Mouse (Mus musculus) hindbrain, embryonic 11.5 days (tissue): ENCODE measurements around the gene Slc6a2. TPM values are rescaled to one million over a fixed set of nuclear protein-coding genes. Genes with fewer than 3 reads are reported as not detected.

ENCODE experiments used
- ATAC-seq: fragments of 200-750 bp; cut with Nextera tagmentation; 2 replicates; pipeline ENCODE4 v1.8.0; 2017; ENCODE audit warnings: mild to moderate bottlenecking, moderate TSS enrichment, moderate library complexity; ENCODE audit not compliant: low FRiP score
- DNase-seq: peaks from one replicate; pipeline ENCODE4 v3.0.0-alpha.2; 2015; ENCODE audit warnings: low spot score
- H3K27ac ChIP-seq: fragments of 300-500 bp; sonication (generic); 2 replicates; pipeline ENCODE4 v1.5.1; 2014; ENCODE audit warnings: mild to moderate bottlenecking, low read depth, low read length
- H3K27me3 ChIP-seq: fragments of 300-500 bp; sonication (generic); 2 replicates; pipeline ENCODE4 v1.6.1; 2014; ENCODE audit warnings: mild to moderate bottlenecking, low read length, moderate library complexity, mixed read lengths; ENCODE audit not compliant: control insufficient read depth, insufficient read depth
- H3K36me3 ChIP-seq: fragments of 300-500 bp; sonication (generic); 2 replicates; pipeline ENCODE4 v1.6.1; 2014; ENCODE audit warnings: mild to moderate bottlenecking, low read length, moderate library complexity, mixed read lengths; ENCODE audit not compliant: control insufficient read depth, insufficient read depth
- H3K4me1 ChIP-seq: fragments of 300-500 bp; sonication (generic); replicated peaks from 2 replicates; pipeline ENCODE4 v1.6.1; 2014; ENCODE audit warnings: low read length, mixed read lengths; ENCODE audit not compliant: control insufficient read depth, insufficient read depth
- H3K4me2 ChIP-seq: fragments of 300-500 bp; sonication (generic); replicated peaks from 2 replicates; pipeline ENCODE4 v1.6.1; 2014; ENCODE audit warnings: mild to moderate bottlenecking, low read depth, low read length
- H3K4me3 ChIP-seq: fragments of 300-500 bp; sonication (generic); 2 replicates; pipeline ENCODE4 v1.5.1; 2014; ENCODE audit warnings: low read depth, low read length
- H3K9ac ChIP-seq: fragments of 300-500 bp; sonication (generic); 2 replicates; pipeline ENCODE4 v1.6.1; 2014; ENCODE audit warnings: low read depth, low read length
- H3K9me3 ChIP-seq: fragments of 300-500 bp; sonication (generic); 2 replicates; pipeline ENCODE4 v1.6.1; 2016; ENCODE audit warnings: low read length; ENCODE audit not compliant: control insufficient read depth
- WGBS: fragments of 180-500 bp; shearing (Covaris S2); extraction: QIAGEN DNeasy Blood & Tissue Kit; methylation state at CpG from one replicate; pipeline ENCODE4 v1.1.7; 2014; 5-methylcytosine and 5-hydroxymethylcytosine counted together
- polyA plus RNA-seq: library from polyadenylated mRNA; unstranded; fragments of >200 nt; fragmentation: Nextera tagmentation; extraction: Ambion mirVana; gene quantifications from 2 replicates; pipeline ENCODE4 v1.2.1, GENCODE M21; 2014

Gene Slc6a2
- polyA plus RNA-seq, 1 experiment from 2014 or later, result 0.19 TPM

- no peak for ATAC-seq
These were observed 38.7 kb downstream of the Slc6a2 start for GRCm38 (mm10) chr8:92998600-92998999.

GRCm38 (mm10) chr8:93010286-93010685, 50.4 kb downstream of the Slc6a2 start:
- ATAC-seq (no peak), DNase-seq (peak; percentile 85)
- H3K4me2 ChIP-seq, result no peak overlapping the region
- no peaks in the 10 kb centered on the region for H3K36me3 ChIP-seq
- no peaks in the 10 kb centered on the region for H3K9me3 ChIP-seq
- 32% methylated on average over 5 of the region's 5 CpGs for WGBS
- H3K4me1 ChIP-seq, result no peaks in the 10 kb centered on the region
- no peak overlapping the region for H3K4me3 ChIP-seq
- no peak overlapping the region for H3K27ac ChIP-seq
- H3K9ac ChIP-seq, result no peak overlapping the region
- H3K27me3 ChIP-seq, result no peaks in the 10 kb centered on the region

More at GRCm38 (mm10) chr8:92998600-92998999, 38.7 kb downstream of the Slc6a2 start:
- WGBS, result 42% methylated on average over 2 of the region's 2 CpGs
- H3K27me3 ChIP-seq, result no peaks in the 10 kb centered on the region
- H3K27ac ChIP-seq, result no peak overlapping the region
- no peak overlapping the region for H3K9ac ChIP-seq
- H3K4me3 ChIP-seq, result no peak overlapping the region
- DNase-seq, result peak; percentile 82
- H3K9me3 ChIP-seq, result no peaks in the 10 kb centered on the region
- H3K4me2 ChIP-seq, result no peak overlapping the region
- H3K36me3 ChIP-seq, result no peaks in the 10 kb centered on the region
- no peaks in the 10 kb centered on the region for H3K4me1 ChIP-seq

GRCm38 (mm10) chr8:93011439-93011838, 51.6 kb downstream of the Slc6a2 start:
- Histone ChIP-seq H3K4me1 (no peaks in the 10 kb centered on the region), H3K27me3 (no peaks in the 10 kb centered on the region), H3K9me3 (no peaks in the 10 kb centered on the region), H3K36me3 (no peaks in the 10 kb centered on the region), H3K4me3 (no peak overlapping the region), H3K27ac (no peak overlapping the region), H3K4me2 (no peak overlapping the region), H3K9ac (no peak overlapping the region)
- DNase-seq (peak; percentile 96), ATAC-seq (peak; percentile 72; the same call in 1 of the 2 replicates)
- WGBS, result 13% methylated on average over 9 of the region's 9 CpGs

GRCm38 (mm10) chr8:93012226-93012625, 52.3 kb downstream of the Slc6a2 start:
- no peaks in the 10 kb centered on the region for H3K9me3 ChIP-seq
- H3K27ac ChIP-seq, result no peak overlapping the region
- H3K36me3 ChIP-seq, result no peaks in the 10 kb centered on the region
- DNase-seq (peak; percentile 32), ATAC-seq (no peak)
- no peaks in the 10 kb centered on the region for H3K4me1 ChIP-seq
- no peak overlapping the region for H3K9ac ChIP-seq
- H3K27me3 ChIP-seq, result no peaks in the 10 kb centered on the region
- 75% methylated on average over 6 of the region's 6 CpGs for WGBS
- no peak overlapping the region for H3K4me2 ChIP-seq
- no peak overlapping the region for H3K4me3 ChIP-seq

- Histone ChIP-seq H3K27me3 (no peaks in the 10 kb centered on the region), H3K36me3 (no peaks in the 10 kb centered on the region), H3K9me3 (no peaks in the 10 kb centered on the region), H3K4me3 (no peak overlapping the region), H3K4me2 (no peak overlapping the region), H3K4me1 (no peaks in the 10 kb centered on the region), H3K9ac (no peak overlapping the region), H3K27ac (no peak overlapping the region)
- ATAC-seq (no peak), DNase-seq (no peak)
- WGBS, result 83% methylated on average over 4 of the region's 4 CpGs
These were observed 54.4 kb downstream of the Slc6a2 start for GRCm38 (mm10) chr8:93014300-93014699.

- no peaks in the 10 kb centered on the region for H3K4me1 ChIP-seq
- H3K9me3 ChIP-seq, result no peaks in the 10 kb centered on the region
- no peaks in the 10 kb centered on the region for H3K36me3 ChIP-seq
- ATAC-seq (no peak), DNase-seq (no peak)
- H3K27me3 ChIP-seq, result no peaks in the 10 kb centered on the region
- H3K4me3 ChIP-seq, result no peak overlapping the region
- 79% methylated on average over 5 of the region's 5 CpGs for WGBS
- no peak overlapping the region for H3K9ac ChIP-seq
- no peak overlapping the region for H3K4me2 ChIP-seq
- no peak overlapping the region for H3K27ac ChIP-seq
These were observed 61.9 kb downstream of the Slc6a2 start for GRCm38 (mm10) chr8:93021738-93022137.

GRCm38 (mm10) chr8:93030664-93031063, 70.8 kb downstream of the Slc6a2 start:
- ATAC-seq (no peak), DNase-seq (no peak)
- Histone ChIP-seq H3K9ac (no peak overlapping the region), H3K27me3 (no peaks in the 10 kb centered on the region), H3K27ac (no peak overlapping the region), H3K4me2 (no peak overlapping the region), H3K36me3 (no peaks in the 10 kb centered on the region), H3K4me3 (no peak overlapping the region), H3K9me3 (no peaks in the 10 kb centered on the region), H3K4me1 (no peaks in the 10 kb centered on the region)
- WGBS, result 83% methylated on average over 2 of the region's 2 CpGs

GRCm38 (mm10) chr8:93038831-93039230, 79.0 kb downstream of the Slc6a2 start:
- Histone ChIP-seq H3K4me2 (no peak overlapping the region), H3K4me1 (no peaks in the 10 kb centered on the region), H3K9me3 (no peaks in the 10 kb centered on the region), H3K27ac (no peak overlapping the region), H3K4me3 (no peak overlapping the region), H3K9ac (no peak overlapping the region), H3K36me3 (no peaks in the 10 kb centered on the region), H3K27me3 (no peaks in the 10 kb centered on the region)
- DNase-seq (peak; percentile 2), ATAC-seq (no peak)
- WGBS, result 3% methylated on average over 2 of the region's 2 CpGs

- Histone ChIP-seq H3K36me3 (no peaks in the 10 kb centered on the region), H3K4me2 (no peak overlapping the region), H3K9me3 (no peaks in the 10 kb centered on the region), H3K9ac (no peak overlapping the region), H3K4me3 (no peak overlapping the region), H3K4me1 (no peaks in the 10 kb centered on the region), H3K27ac (no peak overlapping the region), H3K27me3 (no peaks in the 10 kb centered on the region)
- ATAC-seq, result no peak
- no peak for DNase-seq
- WGBS, result 84% methylated on average over 2 of the region's 2 CpGs
These were observed 80.4 kb downstream of the Slc6a2 start for GRCm38 (mm10) chr8:93040256-93040655.
